Mouse (Mus musculus): ENCODE measurements around the gene Snx8.

Gene Snx8

DNA sequence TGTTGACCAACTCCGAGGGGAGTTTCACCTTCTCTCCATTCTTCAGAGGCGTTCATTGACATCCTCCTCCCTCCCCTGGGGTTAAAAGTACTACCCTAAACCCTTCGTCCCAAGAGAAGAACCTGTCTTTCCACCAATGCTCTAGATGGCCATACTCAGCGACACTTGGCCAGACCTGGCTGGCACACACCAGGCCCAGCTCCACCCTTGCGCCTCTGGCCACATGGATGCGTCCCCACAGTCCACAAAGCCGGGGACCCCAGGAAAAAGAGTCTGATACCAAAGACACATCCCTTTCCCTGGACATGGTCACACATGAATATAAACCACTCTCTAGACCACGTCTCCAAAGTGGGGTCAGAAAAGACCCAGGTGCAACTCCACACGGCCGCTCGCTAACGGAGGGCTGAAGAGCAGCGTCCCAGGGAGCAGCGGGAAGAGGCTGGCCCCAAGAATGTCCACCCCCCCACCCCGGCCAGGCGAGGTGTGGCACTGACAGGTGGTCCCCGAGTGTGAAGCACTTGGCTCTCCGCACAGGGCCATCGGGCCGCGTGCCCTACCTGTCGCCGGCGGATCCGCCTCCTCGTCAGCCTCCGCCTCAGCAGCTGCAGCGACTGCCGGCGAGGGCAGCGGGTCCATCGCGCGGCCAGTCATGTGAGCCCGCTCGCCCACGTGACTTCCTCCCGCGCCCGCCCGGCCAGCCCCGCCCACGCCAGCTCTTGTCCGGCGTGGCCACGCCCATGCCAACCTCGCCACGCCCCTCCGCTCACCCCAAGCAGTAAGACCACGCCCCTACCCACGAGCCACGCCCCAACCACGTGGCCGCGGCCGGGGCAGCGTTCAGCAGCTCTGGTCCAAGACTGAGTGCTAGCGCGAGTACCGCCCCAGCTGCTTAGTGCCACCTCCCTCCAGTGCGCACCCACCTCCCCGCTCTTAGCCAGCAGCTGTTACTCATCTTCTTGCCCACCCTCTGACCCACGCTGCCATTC, at the start of gene Snx8:
Gene Snx8, minus strand, starts transcription at position 675 of the 989 bp plus-strand sequence.
- DNase-seq = peak; percentile 99 to 100

DNA sequence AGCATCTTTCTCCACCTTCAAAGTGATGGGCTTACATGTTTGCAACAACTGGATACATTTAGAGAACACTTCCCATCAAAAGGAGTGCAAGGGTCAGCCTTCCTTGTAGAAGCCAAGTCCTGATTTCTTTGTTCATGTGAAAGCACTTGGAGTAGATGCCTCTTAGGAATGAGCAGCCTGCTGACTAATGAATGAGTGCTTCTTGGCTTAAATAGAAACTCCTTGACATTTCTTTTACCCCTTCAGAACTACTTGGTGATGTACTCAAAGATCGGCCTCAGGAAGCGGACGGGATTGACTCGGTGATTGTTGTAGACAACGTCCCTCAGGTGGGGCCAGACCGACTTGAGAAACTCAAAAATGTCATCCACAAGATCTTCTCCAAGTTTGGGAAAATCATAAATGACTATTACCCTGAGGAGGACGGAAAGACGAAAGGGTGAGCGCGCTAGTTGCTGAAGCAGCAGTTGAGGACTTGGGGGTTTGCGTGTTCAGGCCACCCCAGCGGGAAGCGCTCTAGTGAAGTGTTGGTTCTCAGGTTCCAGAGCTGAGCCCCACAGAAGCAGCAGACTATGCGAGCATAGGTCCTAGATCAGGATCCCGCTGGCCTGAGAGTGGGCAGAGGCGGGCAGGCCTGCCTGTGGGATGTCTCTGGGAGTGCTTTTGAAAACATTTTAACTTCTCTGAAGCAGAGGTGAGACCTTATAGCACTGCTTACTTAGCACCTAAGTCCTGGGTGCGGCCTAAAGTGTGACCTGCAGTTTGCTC, 36.1 kb upstream of the Snx8 start:
- no peak for DNase-seq

- DNase-seq = no peak
Observed at GRCm38 (mm10) chr5:140420616-140421015, 31.6 kb upstream of the Snx8 start.

DNA sequence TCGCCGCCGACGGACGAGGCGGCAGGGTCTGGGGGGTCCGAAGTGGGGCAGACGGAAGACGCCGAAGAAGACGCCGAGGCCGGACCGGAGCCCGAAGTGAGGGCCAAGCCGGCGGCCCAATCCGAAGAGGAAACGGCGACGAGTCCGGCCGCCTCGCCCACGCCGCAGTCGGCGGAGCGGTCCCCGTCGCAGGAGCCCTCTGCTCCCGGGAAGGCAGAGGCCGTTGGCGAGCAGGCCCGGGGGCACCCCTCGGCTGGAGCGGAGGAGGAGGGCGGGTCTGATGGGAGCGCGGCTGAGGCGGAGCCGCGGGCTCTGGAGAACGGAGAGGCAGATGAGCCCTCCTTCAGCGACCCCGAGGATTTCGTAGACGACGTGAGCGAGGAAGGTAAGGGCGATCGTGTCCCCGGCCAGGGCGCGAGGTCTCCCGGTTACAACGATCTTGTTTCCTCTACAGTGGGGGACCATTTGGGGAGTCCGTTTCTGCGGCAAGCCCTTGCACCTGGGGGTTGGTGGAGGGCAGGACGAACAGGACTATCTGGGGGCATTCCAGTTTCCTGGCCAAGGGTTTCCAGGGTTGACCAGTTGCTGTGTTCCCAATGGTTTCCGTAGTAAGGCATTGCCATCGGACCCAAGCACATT, 30.5 kb upstream of the Snx8 start:
- DNase-seq = no peak

GRCm38 (mm10) chr5:140418489-140419441, 29.7 kb upstream of the Snx8 start, which contains the start of gene Eif3b:
Gene Eif3b (plus strand): TSS chr5:140419328.
- DNase-seq = peak; percentile 90 to 93

DNA sequence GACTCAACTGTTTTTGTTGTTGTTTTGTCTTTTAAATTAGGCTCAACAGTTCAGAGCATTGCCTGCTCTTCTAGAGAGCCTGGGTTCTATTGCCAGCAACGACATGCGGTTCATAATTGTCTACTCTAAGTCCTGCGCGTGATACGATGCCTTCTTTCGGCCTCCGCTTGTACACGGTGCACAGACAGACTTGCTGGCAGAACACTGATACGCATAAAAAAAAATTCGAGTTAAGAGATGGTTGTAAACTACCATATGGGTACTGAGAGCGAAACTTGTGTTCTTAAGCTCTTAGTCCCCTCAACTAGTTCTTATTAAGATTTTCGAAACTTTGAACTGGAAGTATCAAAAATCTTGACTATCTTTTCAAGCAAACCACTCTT, 29.0 kb upstream of the Snx8 start:
- peak; percentile 12 to 15 for DNase-seq

DNA sequence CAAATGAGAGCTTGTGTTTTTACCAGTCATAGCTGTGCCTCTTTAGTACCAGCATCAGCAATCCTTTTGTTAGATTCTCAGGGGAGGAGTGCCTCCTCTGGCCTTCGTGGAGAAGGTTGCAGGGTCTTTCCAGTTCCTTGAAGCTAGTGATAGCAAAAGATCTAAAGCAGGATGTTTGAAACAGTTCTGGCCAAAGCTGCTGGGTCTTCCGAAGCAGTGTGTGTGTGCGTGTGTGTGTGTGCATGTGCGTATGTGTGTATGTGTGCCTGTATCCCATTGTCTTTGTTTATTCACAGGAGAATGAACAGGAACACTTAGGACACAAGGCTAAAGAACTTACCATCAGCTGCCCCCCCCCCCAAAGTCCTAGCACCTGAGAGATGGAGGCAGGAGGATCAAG, 25.6 kb upstream of the Snx8 start:
- no peak for DNase-seq

- DNase-seq = peak; percentile 73 to 89
Observed at GRCm38 (mm10) chr5:140411339-140411738, 22.3 kb upstream of the Snx8 start.

GRCm38 (mm10) chr5:140408801-140409200, 19.7 kb upstream of the Snx8 start:
- DNase-seq = no peak

- DNase-seq = peak in 1 of 2 experiments; percentile 20
Observed at GRCm38 (mm10) chr5:140406666-140407065, 17.6 kb upstream of the Snx8 start.

DNA sequence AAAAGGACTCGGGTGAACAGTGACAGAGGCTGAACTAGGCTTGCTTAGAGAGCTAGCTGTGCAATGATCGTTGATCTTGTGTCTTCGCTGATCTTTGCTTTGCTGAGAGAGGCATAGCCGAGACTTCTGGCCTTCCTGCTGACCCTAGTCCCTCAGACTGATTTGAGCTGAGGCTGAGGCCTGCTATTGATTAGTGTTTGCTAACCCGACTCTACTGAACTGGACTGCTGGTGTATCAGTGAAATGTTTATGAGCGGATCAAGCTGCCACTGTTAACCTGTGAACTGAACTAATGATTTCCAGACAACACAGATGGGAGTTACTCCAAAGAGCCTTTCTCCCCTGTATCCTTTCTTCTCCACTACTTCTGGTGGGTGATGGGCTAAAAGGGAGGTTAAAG, 16.1 kb upstream of the Snx8 start:
- no peak for DNase-seq

- DNase-seq = peak; percentile 53 to 63
Observed at GRCm38 (mm10) chr5:140402640-140403270, 13.7 kb upstream of the Snx8 start.

- DNase-seq = peak; percentile 42 to 77
Observed at GRCm38 (mm10) chr5:140396166-140396940, 7.3 kb upstream of the Snx8 start.

DNA sequence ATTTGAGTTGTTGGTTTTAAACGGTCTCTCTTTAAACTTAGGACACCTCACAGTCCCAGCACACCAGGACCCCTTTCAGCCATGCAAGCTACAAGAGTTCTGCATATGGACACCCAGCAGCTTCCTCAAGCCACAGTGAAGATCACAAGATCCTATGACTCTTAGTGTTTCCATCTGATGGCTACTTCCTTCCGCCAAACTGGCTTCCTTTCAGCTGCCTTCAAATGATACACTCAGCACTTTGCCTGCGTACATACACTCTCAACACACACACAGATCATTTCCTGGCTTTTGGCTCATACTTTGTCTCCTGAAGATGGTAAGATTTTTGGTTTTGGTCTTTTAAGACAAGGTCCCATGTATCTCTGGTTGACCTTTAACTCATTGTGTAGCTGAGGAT, 3.6 kb upstream of the Snx8 start:
- no peak for DNase-seq

- no peak for DNase-seq
Observed at GRCm38 (mm10) chr5:140391981-140392380, 2.9 kb upstream of the Snx8 start.

DNA sequence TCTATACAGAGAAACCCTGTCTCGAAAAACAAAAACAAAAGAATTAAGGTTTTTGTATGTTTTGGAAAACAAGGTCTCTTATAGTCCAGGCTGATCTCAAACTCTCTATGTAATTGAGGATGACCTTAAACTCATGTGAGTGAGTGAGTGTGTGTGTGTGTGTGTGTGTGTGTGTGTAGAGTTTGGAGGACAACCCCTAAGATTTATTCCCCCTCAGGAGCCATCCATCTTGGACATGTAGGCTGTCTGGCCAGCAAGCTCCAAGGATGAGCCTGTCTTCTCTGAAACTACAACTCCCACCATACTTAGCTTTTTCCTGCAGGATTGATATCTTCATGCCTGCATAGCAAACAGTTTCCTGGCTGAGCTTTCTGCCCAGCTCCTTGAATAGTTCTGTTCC, 2.4 kb upstream of the Snx8 start:
- DNase-seq = no peak

DNA sequence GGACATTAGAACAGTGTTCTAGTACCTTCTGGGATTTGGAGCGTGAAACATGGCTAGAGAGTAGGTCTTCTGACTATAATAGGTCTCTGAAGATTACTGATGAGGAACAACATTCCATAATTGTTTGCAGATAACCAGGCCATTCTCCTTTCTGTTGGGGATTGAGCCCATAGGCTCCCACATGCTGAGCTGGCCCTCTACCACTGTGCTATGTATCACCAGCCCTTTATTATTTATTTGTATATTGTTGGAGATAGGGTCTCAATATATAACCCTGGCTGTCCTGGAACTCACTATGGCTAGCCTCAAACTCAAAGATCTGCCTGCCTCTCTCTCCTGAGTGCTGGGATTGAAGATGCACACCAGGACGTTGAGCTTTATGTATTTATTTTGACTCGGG, 585 bp upstream of the Snx8 start:
- DNase-seq = no peak

DNA sequence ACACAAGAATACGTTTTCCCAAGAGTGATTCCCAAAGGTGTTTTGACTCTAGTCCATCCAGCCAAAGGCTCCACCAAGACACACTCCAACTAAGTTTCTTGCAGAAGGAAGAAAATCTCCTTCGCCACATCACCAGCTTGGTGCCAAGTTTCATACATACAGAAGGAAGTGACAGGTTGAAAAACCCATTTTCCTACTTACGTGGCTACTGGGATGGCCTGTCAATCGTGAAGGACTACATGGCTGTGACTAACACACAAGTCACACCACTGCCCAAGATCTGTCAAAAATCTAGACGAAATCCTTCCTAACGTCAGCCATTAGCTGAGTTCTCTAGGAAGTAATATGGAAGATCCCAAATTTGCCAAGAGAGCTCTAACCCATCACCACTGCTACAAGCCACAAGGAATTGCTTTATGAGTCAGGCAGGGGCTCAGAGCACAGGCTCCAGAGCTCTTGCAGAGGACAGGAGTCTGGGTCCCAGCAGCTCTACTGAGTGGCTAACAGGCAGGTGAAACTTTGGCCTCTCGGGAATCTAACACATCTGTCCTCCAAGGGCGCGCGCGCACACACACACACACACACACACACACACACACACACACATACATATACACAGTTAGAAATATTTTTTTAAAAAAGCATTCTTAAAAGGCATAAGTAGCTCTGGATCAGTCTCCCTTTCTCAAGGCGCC, 1.1 kb downstream of the Snx8 start:
- DNase-seq = peak in 1 of 2 experiments; percentile 51

GRCm38 (mm10) chr5:140387236-140387635, 1.8 kb downstream of the Snx8 start:
- DNase-seq = no peak

DNA sequence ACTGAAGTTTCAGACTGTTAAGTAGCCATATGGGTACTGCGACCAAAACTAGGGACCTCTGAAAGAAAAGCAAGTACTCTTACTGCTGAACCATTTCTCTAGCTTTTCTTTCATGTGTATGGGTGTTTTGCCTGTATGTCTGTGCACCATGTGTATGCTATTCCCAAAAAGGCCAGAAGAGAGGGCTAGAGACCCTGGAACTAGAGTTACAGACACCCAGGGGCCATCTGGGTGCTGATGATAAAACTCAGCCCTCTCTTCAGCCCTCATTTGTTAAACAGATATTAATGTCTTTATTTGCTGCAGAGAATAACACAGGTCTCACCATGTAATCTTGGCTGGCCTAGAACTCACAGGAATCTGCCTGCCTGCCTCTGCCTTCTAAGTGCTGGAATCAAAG, 4.6 kb downstream of the Snx8 start:
- DNase-seq = no peak
